38 mouse cellular contexts compared by ENCODE assay signal in the genomic region with DNA sequence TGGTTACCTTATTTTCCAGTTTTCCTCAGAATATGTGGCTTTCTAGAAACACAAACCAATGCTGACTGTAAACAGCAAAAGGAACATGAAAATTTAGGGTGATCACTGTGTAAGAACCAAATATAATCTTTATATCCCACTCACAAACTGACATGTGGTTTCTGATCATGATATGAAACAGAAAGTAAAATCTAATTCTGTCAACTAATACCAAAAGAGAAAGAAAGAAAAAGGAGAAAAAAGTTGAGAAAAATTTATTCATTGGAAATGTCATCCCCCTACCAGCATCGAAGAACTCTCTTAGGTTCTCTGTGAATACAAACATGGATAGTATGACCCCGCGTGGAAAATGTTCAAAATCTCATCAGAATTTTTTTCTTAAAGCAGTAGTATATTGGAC. TPM values are rescaled to one million over a fixed set of nuclear protein-coding genes. Genes with fewer than 3 reads are reported as not detected.
"Had no signal": no experiment of that assay in that cellular context is flagged by ENCODE, and none has a peak within 500 bp of the region (broad histone marks: within the 10 kb centered on the region; RNA-seq: fewer than 3 reads in every experiment).

No protein-coding gene starts in this region.

- ATAC-seq: liver, embryonic 12.5 days; liver, postnatal 0 days; lung, postnatal 0 days; midbrain, embryonic 13.5 days; midbrain, embryonic 15.5 days; midbrain, embryonic 16.5 days had no signal

- H3K27ac ChIP-seq: limb, embryonic 10.5 days; limb, embryonic 12.5 days; limb, embryonic 13.5 days; limb, embryonic 15.5 days; liver, embryonic 12.5 days; liver, embryonic 13.5 days; liver, embryonic 14.5 days; liver, embryonic 15.5 days; lung, embryonic 15.5 days; macrophage; midbrain, embryonic 10.5 days; midbrain, embryonic 12.5 days; midbrain, embryonic 13.5 days; midbrain, embryonic 15.5 days; neural tube, embryonic 12.5 days had no signal

- H3K27me3 ChIP-seq: limb, embryonic 12.5 days; limb, embryonic 13.5 days; limb, embryonic 15.5 days; liver, embryonic 12.5 days; liver, embryonic 13.5 days; liver, embryonic 15.5 days; lung, embryonic 15.5 days; midbrain, embryonic 12.5 days; midbrain, embryonic 13.5 days; midbrain, embryonic 15.5 days; neural tube, embryonic 12.5 days had no signal

- H3K36me3 ChIP-seq: limb, embryonic 10.5 days; limb, embryonic 12.5 days; limb, embryonic 13.5 days; limb, embryonic 15.5 days; liver, embryonic 12.5 days; liver, embryonic 13.5 days; liver, embryonic 15.5 days; lung, embryonic 15.5 days; midbrain, embryonic 10.5 days; midbrain, embryonic 12.5 days; midbrain, embryonic 13.5 days; midbrain, embryonic 15.5 days; neural tube, embryonic 12.5 days had no signal

- H3K4me3 ChIP-seq: limb, embryonic 10.5 days; limb, embryonic 12.5 days; limb, embryonic 13.5 days; limb, embryonic 15.5 days; liver, embryonic 12.5 days; liver, embryonic 13.5 days; liver, embryonic 15.5 days; lung, embryonic 15.5 days; megakaryocyte, embryonic 14.5 days; midbrain, embryonic 10.5 days; midbrain, embryonic 12.5 days; midbrain, embryonic 13.5 days; midbrain, embryonic 15.5 days; myocyte; neural tube, embryonic 12.5 days had no signal

- H3K4me1 ChIP-seq: liver, embryonic 12.5 days; liver, embryonic 13.5 days; liver, embryonic 15.5 days; lung, embryonic 15.5 days; midbrain, embryonic 12.5 days; midbrain, embryonic 13.5 days; midbrain, embryonic 15.5 days; neural tube, embryonic 12.5 days had no signal

- DNase-seq: left cerebral cortex, postnatal 4 days; liver; liver, embryonic 13.5 days; liver, postnatal 0 days; lung, adult 18-20 months; lung, adult 2 months; lung, embryonic 14.5 days; lung, postnatal 10 days; lung, postnatal 14 days; lung, postnatal 36 days; lung, postnatal 4 days; midbrain, embryonic 14.5 days had no signal

- H3K9me3 ChIP-seq: limb, embryonic 10.5 days; limb, embryonic 12.5 days; limb, embryonic 13.5 days; limb, embryonic 15.5 days; liver, embryonic 12.5 days; liver, embryonic 13.5 days; liver, embryonic 15.5 days; lung, embryonic 15.5 days; megakaryocyte, embryonic 14.5 days; midbrain, embryonic 10.5 days; midbrain, embryonic 12.5 days; midbrain, embryonic 13.5 days; midbrain, embryonic 15.5 days; neural tube, embryonic 12.5 days had no signal

- H3K9ac ChIP-seq: limb, embryonic 12.5 days; limb, embryonic 13.5 days; limb, embryonic 15.5 days; liver, embryonic 12.5 days; liver, embryonic 13.5 days; liver, embryonic 14.5 days; liver, embryonic 15.5 days; liver, postnatal 0 days; lung, embryonic 14.5 days; lung, embryonic 15.5 days; midbrain, embryonic 12.5 days; midbrain, embryonic 13.5 days; midbrain, embryonic 15.5 days; neural tube, embryonic 12.5 days had no signal

- H3K4me2 ChIP-seq: limb, embryonic 12.5 days; limb, embryonic 13.5 days; limb, embryonic 15.5 days; liver, embryonic 11.5 days; liver, embryonic 12.5 days; liver, embryonic 13.5 days; liver, embryonic 15.5 days; lung, embryonic 14.5 days; lung, embryonic 15.5 days; midbrain, embryonic 11.5 days; midbrain, embryonic 12.5 days; midbrain, embryonic 13.5 days; midbrain, embryonic 15.5 days; neural tube, embryonic 12.5 days had no signal

RNA-seq across cellular contexts. Expression of a gene that starts 29.2 kb away (rescaled TPM):
- polyA plus RNA-seq: limb, embryonic 10.5 days; limb, embryonic 11.5 days; limb, embryonic 12.5 days; limb, embryonic 13.5 days; limb, embryonic 14.5 days; limb, embryonic 15.5 days; liver, adult 2 months; liver, embryonic 11.5 days; liver, embryonic 12.5 days; liver, embryonic 13.5 days; liver, embryonic 14.5 days; liver, embryonic 15.5 days; liver, embryonic 16.5 days; liver, postnatal 0 days; lung, adult 2 months; macrophage; midbrain, embryonic 10.5 days; midbrain, embryonic 11.5 days; midbrain, embryonic 12.5 days; midbrain, embryonic 13.5 days; midbrain, embryonic 14.5 days; midbrain, embryonic 15.5 days; midbrain, embryonic 16.5 days; midbrain, postnatal 0 days; myocyte; neural tube, embryonic 11.5 days; neural tube, embryonic 12.5 days had no signal
